Comparison of ENCODE assay signal across 8 mouse cellular contexts in the genomic region with DNA sequence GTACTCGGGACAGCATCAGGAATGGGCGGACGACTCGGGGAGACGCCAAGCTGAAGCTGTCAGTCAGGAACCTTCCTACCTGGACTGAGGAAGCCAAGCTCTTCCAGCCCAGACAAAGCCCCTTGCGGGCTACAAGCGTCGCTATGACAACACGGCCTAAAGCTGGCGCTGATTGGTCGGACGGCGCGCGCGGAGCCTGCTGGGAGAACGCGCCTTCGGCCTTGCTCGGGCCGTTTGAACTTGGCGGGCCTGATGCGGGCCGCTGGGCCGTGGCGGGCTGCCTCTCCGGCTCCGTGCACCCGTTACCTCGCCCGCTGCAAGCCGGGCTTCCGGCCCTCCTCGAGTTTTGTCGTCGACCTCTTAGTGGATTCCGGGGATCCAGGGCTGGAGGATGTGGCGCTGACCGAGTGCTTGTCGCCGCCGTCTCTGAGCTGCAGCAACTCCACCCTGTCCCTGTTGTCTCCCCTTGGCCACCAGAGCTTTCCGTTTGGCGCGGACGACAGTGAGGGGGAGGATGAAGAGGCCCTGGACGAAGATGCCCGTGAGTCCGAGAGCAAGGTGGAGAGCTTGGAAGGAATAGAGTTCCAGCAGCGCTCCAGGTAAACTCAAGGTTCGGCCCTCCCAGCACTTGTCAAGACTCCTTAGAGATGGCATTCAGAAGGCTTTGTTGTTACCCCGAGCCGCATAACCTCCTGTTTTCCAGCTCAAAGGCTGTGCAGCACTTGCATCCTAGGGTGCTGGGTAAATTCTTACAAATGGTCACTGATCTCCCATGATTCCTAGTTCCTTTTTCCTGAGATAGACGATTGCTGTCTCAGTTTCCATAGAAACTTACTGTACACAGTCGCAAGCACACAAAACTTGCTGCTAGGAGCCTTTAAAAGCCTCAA. TPM values are rescaled to one million over a fixed set of nuclear protein-coding genes. Genes with fewer than 3 reads are reported as not detected.
DNase-seq lines count a peak whose midpoint lies in the region; ATAC-seq and TF ChIP-seq lines count a peak whose summit lies in the region.

Gene Ccdc34, plus strand, starts transcription at position 202 of the 890 bp plus-strand sequence.

- peak within 1 kb of the TSS; percentile 93 for H3K4me3 ChIP-seq in G1E (ENCODE audit: low read depth, low read length)
- H3K4me3 ChIP-seq in forebrain, postnatal 0 days (ENCODE audit: low read depth, low read length): peak within 1 kb of the TSS; percentile 79
- peak within 1 kb of the TSS; percentile 86 for H3K4me3 ChIP-seq in lung, embryonic 16.5 days (ENCODE audit: low read length)

- peak; percentile 97 for ATAC-seq in G1E (ENCODE audit: extremely low read depth, insufficient number of reproducible peaks, low FRiP score, poor library complexity, severe bottlenecking)
- peak; percentile 100 for ATAC-seq in forebrain, postnatal 0 days
- peak; percentile 98 to 99 for ATAC-seq in hematopoietic stem cell, adult 5-6 weeks (replicated peaks in 1 of 2; ENCODE audit: insufficient read depth in 1 of 2, low FRiP score in 2 of 2, low TSS enrichment in 1 of 2, low read depth in 1 of 2, poor library complexity in 2 of 2, severe bottlenecking in 2 of 2)
- ATAC-seq in lung, embryonic 16.5 days (ENCODE audit: low read depth): peak; percentile 100

- peak; percentile 77 for DNase-seq in G1E (ENCODE audit: low spot score)
- DNase-seq in cerebellum, adult 18-20 months: peak; percentile 91 to 93
- DNase-seq in forebrain, postnatal 0 days: peak; percentile 97
- DNase-seq in layer of hippocampus, adult 9-10 months (ENCODE audit: low spot score): peak; percentile 73
- peak; percentile 86 for DNase-seq in ovary, postnatal 10 days (ENCODE audit: low spot score)
- DNase-seq in thymus, postnatal 10 days (ENCODE audit: low spot score in 2 of 2): peak; percentile 83 to 87

- no peak for TF ChIP-seq CTCF in G1E (IDR thresholded peaks at IDR 0.05; ENCODE audit: low read depth, low read length)
- no peak for TF ChIP-seq CTCF in forebrain, postnatal 0 days (IDR thresholded peaks at IDR 0.05; ENCODE audit: low read depth)

- H3K9me3 ChIP-seq in G1E (replicated peaks): no peaks in the 10 kb centered on the region
- no peaks in the 10 kb centered on the region for H3K9me3 ChIP-seq in forebrain, postnatal 0 days (ENCODE audit: low read length)
- no peaks in the 10 kb centered on the region for H3K9me3 ChIP-seq in lung, embryonic 16.5 days (ENCODE audit: control insufficient read depth, low read length)

- H3K4me2 ChIP-seq in forebrain, postnatal 0 days (ENCODE audit: low read depth): peak within 1 kb of the TSS; percentile 77
- peak within 1 kb of the TSS; percentile 76 for H3K4me2 ChIP-seq in lung, embryonic 16.5 days (ENCODE audit: low read depth, low read length)

- 2% methylated on average over 55 of the region's 55 CpGs for WGBS in forebrain, postnatal 0 days
- under 1% methylated on average over 54 of the region's 55 CpGs for WGBS in lung, embryonic 16.5 days

- peak within 1 kb of the TSS; percentile 88 for H3K9ac ChIP-seq in forebrain, postnatal 0 days
- H3K9ac ChIP-seq in lung, embryonic 16.5 days (ENCODE audit: low read length): peak within 1 kb of the TSS; percentile 94

- peak within 1 kb of the TSS; percentile 84 for H3K27ac ChIP-seq in forebrain, postnatal 0 days (ENCODE audit: low read depth, low read length)
- peak within 1 kb of the TSS; percentile 72 for H3K27ac ChIP-seq in lung, embryonic 16.5 days (ENCODE audit: low read length)

- no peaks in the 10 kb centered on the region for H3K27me3 ChIP-seq in G1E (ENCODE audit: insufficient read depth, low read length)
- H3K27me3 ChIP-seq in forebrain, postnatal 0 days (ENCODE audit: insufficient read depth, low read length): no peaks in the 10 kb centered on the region
- peaks cover 2% of the 10 kb centered on the region; the same call in 1 of the 2 replicates for H3K27me3 ChIP-seq in lung, embryonic 16.5 days (ENCODE audit: control insufficient read depth, insufficient read depth, low read depth, low read length)

- peaks cover 20% of the 10 kb centered on the region for H3K4me1 ChIP-seq in G1E (ENCODE audit: insufficient read depth, low read depth, low read length)
- H3K4me1 ChIP-seq in forebrain, postnatal 0 days (ENCODE audit: insufficient read depth): peaks cover 12% of the 10 kb centered on the region
- H3K4me1 ChIP-seq in lung, embryonic 16.5 days (replicated peaks; ENCODE audit: control insufficient read depth, insufficient read depth, low read length): peaks cover 8% of the 10 kb centered on the region

- H3K36me3 ChIP-seq in G1E (replicated peaks): peaks cover 30% of the 10 kb centered on the region
- no peaks in the 10 kb centered on the region; the same call in 1 of the 2 replicates for H3K36me3 ChIP-seq in forebrain, postnatal 0 days (ENCODE audit: insufficient read depth)
- peaks cover 8% of the 10 kb centered on the region for H3K36me3 ChIP-seq in lung, embryonic 16.5 days (ENCODE audit: control insufficient read depth, insufficient read depth, low read length)

RNA-seq across cellular contexts. Expression of gene Ccdc34, which starts in this region (rescaled TPM):
- total RNA-seq in G1E (2014; fragmentation: Nextera tagmentation) (59.7 and 65.5 TPM in 2 replicates), G1E (2017) (29.5 and 33.9 TPM in 2 replicates)
- 15.2 and 17.5 TPM in 2 replicates for polyA plus RNA-seq in G1E (2012)
- total RNA-seq in forebrain, postnatal 0 days (2014; rRNA removed): 27.3 and 27.5 TPM in 2 replicates
- 26.6 and 27.3 TPM in 2 replicates for polyA plus RNA-seq in forebrain, postnatal 0 days (2015; fragmentation: Nextera tagmentation; extraction: Ambion mirVana)
- 50.1 and 58.3 TPM in 2 replicates for total RNA-seq in hematopoietic stem cell, adult 5-6 weeks (2017)
- 33.5 and 38.7 TPM in 2 replicates for polyA plus RNA-seq in lung, embryonic 16.5 days (2015; fragmentation: Nextera tagmentation; extraction: Ambion mirVana)

Comparison
In these comparisons a context has a peak if more than half of its experiments do, and no peak if none do; other contexts are left out.
1. Peak in every context shown above with its lines: DNase-seq, ATAC-seq, H3K4me3 ChIP-seq and H3K27ac ChIP-seq.